Mouse (Mus musculus): ENCODE measurements at regions not wholly inside any gene's neighbourhood (a gene's known extent, or its start where the extent isn't known, plus 50 kb on each side); places are given as distances from the start of the nearest gene placed in this dataset.

DNA sequence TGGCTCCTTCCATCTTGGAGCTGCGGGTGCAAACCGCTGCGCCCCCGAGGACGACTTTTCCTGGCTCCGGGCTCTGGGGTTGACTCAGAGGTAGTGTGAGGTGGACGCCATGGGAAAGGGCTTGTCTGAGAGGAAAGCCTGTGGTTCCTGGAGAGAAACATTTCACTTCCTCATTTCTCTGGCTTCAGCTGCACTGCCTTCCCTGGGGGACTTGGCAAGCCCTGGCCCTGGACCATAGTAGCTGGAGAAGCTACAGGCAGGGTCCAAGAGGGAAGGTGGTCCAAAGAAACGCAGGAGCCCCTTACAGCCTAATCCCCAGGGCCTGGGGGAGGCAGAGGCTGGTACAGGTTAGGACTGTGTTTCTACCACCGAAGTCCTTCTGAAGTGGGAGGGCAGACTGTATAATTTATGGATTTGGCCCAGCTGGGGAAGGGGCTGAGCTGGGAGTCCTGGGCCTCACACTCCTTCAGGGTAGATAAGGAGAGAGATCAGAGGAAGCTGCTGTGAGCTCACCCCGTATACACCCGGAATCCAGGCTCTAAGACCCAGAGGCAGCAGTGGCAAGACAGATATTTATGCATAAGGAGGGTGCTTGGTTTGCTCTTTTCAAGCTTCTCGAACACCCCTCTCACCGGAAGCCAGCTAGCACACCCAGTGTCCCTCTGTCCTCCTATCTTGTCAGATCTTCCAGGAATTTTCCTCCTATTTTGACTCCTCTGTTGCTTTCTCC lies 50.0 kb upstream of the Podxl start:
- DNase-seq (ENCODE audit: low spot score in 2 of 2): no peak

Data from left cerebral cortex, adult 9 months (tissue).